Mouse (Mus musculus) monocyte, adult 2 months (primary cell): ENCODE measurements around the gene Itga9.

Experiments
- DNase-seq, 2 experiments: peaks; one replicate each; pipeline ENCODE4 v3.0.0; 2022; ENCODE audit warnings: low spot score in 2 of 2, low read depth in 1 of 2

Itga9 gene

DNA sequence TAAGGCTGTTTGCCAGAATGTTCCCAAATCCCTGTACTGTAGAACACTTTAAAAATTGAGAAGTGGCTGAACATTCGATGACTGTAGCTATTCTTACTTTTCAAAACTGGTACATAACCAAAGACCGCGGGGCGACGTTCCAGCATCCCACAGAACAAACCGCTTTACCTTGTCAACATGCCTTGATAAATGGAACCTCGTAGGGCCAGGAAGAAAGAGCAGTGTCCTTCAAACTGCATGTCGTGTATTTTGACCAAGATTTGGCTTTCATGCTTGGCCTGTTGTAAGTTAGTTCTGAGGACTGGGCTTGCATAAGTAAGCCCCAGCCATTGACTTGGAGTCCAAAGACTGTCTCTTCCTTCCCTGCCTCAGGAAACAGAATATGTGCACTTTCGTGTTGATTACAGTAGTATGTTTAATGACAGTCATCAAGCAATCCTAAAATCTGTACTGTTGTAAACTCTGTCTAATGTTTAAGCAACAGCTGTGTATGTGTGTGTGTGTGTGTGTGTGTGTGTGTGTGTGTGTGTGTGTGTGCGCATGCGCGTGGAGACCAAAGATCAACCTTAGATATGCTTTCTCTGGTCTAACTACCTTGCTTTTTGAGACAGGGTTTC, 334.2 kb downstream of the Itga9 start:
- DNase-seq = no peak

DNA sequence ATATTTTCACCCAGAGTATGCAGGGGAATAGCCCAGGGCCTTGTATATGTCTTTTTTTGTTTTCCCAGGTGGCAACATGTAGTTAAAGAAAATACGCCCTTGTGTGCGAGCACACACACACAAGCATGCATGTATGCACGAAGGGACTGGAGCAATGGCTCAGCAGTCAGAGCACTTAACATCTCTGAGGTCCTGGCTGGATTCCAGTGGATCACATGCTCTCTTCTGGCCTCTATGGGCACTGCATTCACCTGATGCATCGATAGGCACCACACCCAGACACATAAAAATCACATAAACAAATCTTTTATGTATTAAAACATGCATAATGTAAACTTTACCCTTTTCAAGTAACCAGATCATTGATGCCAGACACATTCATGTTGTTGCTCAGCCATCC, 335.5 kb downstream of the Itga9 start:
- no peak for DNase-seq

DNA sequence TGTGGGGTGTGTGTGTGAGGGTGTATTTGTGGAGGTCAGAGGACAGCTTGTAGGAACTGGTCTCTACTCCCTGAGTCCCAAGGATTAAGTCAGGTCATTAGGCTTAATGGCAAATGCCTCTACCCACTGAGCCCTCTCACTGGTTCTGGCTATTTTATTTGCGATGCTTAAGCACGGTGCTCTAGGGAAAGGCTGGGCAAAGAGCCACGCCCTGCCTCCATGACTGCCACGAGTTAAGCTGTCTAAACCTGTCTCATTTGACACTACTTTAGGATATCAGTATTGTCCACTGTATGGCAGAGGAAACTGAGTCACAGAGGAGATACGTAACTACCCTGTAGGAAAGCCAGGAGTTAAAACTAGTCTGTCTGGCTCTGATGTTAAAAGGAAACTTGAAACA, 337.5 kb downstream of the Itga9 start:
- no peak for DNase-seq

DNA sequence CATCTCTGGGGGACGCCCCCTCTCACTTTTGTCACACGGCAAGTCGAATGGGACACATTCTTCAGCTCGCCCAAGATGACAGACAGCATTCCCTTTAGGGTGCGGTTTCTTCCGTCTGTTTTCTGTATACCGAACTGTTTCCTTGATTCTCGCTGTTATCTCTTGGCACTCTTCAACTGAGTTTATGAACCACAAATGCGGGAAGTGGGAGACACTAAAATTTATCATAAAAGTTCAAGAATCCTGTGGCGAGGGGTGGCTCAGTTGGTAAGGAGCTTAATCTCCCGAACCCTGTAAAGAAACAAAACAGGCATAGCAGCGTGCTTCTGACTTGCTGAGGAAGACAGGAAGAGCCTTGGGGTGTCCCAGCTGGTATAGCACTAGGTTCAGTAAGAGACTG, 337.9 kb downstream of the Itga9 start:
- DNase-seq = no peak

DNA sequence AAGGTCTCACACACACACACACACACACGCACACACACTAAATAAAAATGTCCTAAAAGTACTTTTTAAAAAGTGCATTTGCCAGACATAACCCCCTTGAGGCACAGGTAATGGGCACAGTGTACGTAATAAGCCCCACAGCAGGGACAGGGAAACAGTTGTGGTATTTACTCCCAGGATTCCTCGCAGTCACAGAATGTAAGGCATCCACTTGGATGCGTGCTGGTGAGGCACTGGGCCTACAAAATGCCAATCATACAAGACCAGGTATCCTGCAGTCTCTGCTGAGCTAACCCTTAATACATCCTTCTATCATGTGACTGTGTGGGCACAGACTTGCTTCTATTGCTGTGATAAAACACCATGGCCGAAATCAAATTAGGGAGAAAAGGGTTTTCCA, 342.0 kb downstream of the Itga9 start:
- DNase-seq = no peak

DNA sequence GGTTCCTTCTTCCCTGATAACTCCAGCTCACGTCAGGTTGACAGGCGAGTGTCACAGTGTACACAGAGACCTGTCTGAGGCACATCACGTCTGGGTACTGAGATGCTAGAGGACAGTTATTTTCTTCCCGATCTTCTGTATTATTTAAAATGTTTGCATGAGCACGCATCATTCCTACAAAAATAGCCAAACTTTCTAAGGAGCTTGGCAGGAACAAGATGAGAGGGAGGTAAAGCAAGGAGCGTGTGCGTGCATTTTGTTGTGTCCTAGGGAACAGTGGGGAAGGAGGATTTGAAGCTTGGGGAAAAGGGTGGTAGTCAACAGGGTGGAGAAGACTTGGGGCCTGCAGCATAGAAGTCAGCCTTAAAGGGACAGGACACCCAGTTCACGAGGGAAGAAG, 342.6 kb downstream of the Itga9 start:
- DNase-seq = no peak

DNA sequence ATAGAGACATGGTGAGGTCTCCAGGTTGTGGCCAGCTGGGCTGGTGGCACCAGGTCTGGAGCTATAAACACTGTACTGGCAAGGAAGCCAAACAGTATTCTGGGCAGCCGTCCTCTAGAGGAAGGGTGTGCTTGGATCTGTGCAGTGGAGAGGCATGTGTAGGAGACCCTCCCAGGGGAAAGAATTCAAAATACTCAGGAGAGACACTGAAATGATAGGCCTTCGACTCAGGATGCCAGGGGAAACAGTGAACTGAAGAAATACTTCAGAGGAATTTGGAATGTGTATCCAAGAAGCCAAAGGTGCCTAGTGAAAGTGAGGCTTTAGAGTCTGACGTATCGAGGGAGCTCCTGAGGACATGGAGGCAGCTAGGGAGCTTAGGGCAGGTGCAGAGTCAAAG, 343.2 kb downstream of the Itga9 start:
- DNase-seq = no peak

DNA sequence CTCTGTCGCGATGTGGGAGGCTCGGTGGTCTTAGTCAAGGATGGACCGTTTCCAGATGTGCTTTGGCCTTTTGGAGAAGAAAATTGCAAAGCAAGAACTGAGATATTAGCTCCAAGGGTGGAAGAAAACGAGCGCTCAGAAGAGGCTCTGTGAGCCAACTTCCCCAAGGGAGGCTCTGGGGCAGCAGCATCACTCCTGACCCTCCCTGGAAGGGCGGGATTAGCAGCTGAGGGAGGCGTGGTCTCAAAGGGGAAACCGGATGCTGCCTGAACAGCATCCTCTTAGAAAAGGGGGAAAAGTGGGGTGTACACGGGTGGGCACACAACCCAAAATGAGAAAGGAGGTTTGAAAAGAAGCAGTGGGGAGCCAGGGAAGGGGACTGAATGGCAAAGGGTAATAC, 343.6 kb downstream of the Itga9 start:
- DNase-seq = peak in 1 of 2 experiments; percentile 5
